Mouse (Mus musculus): Measurements from ENCODE around the gene Ugt2b1. TPM values are rescaled to one million over a fixed set of nuclear protein-coding genes. Genes with fewer than 3 reads are reported as not detected.

Ugt2b1 gene
- not detected in 4 replicates for total RNA-seq (2023)

DNA sequence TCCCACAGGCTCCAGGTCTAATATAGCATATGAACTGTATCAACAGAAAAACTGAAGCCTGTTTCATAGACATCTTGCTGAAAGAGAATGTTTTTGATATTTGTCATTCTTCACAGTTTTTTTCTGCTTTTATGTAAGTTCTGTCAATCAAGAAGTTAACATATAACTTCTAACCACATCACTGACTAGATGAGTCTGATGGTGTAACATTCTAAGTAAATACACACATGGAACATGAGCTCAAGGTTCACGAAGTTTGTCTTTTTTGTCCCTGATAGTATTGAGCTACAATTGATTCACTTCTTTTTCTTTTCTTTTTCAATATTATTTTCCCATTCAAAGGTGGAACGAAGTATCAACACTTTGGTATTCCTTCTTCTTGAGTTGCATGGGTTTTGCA lies at the start of gene Ugt2b1:
Gene Ugt2b1 (minus strand): TSS at position 105 of the 400 bp plus-strand sequence.

DNA sequence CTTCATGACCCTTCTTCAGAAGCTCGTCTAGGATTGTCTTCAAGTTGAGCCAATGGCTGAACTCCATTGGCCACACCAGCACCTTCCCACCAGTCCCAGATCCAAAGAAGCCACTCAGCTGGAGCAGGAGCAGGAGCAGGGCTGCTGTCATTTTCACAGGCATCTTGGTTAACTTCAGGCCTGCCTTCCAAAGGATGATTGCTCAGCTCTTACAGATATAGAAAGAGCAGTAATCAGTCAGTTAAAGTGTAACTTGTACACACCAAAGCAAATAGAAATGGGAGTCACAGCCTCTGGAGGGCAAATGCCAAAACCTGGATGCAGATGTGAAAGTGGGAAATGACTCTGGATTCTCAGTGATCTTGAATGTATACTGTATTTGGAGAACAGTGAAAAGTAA lies 19.6 kb downstream of the Ugt2b1 start, which contains the start of gene Ugt2b34:
Gene Ugt2b34 (minus strand): TSS at position 180 of the 400 bp plus-strand sequence.

Other genes with a start within 250 kb of the Ugt2b1 start
- gene Tmprss11e, start 180.7 kb downstream of the Ugt2b1 start, total RNA-seq (2023): not detected in 4 replicates
- gene Ythdc1, start 122.3 kb downstream of the Ugt2b1 start, total RNA-seq (2023): 236 to 254 TPM (median 245 TPM) in 4 replicates
- gene Ugt2b34, start 19.6 kb downstream of the Ugt2b1 start, total RNA-seq (2023): not detected in 4 replicates
- gene Ugt2b35, start 74.3 kb upstream of the Ugt2b1 start, total RNA-seq (2023): not detected in 4 replicates
- gene Ugt2b36, start 166.0 kb upstream of the Ugt2b1 start, total RNA-seq (2023): not detected in 4 replicates
- gene Ugt2b5, start 213.8 kb upstream of the Ugt2b1 start, total RNA-seq (2023): not detected in 4 replicates